Mouse (Mus musculus): ENCODE measurements around the gene Dicer1.

Gene Dicer1

GRCm38 (mm10) chr12:104751814-104752765 lies at the start of gene Dicer1:
Gene Dicer1, minus strand, starts transcription at chr12:104751952.
- CTCF ChIA-PET: no interaction called here

DNA sequence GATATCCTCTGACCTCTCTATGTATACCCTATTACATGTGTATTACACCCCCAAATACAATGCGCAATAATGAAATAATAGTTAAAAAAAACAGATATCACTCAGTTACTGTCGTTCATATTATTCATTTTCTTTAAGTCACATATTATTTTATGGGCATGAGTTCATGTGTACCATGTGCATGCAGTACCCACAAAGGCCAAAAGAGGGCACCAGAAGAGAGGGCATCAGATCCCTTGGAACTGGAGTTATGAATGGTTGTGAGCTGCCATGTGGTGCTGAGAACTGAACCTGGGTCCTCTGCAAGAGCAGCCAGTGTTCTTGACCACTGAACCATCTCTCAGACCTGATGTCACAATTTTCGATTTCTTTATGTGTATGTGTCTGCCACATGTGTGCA lies 47.6 kb upstream of the Dicer1 start:
- CTCF ChIA-PET: no interaction called here

- CTCF ChIA-PET: no interaction called here
These were observed 46.2 kb upstream of the Dicer1 start for GRCm38 (mm10) chr12:104797905-104798304.

- CTCF ChIA-PET: no interaction called here
These were observed 45.1 kb upstream of the Dicer1 start for GRCm38 (mm10) chr12:104796635-104797378.

- CTCF ChIA-PET: no interaction called here
These were observed 43.2 kb upstream of the Dicer1 start for GRCm38 (mm10) chr12:104794957-104795356.

DNA sequence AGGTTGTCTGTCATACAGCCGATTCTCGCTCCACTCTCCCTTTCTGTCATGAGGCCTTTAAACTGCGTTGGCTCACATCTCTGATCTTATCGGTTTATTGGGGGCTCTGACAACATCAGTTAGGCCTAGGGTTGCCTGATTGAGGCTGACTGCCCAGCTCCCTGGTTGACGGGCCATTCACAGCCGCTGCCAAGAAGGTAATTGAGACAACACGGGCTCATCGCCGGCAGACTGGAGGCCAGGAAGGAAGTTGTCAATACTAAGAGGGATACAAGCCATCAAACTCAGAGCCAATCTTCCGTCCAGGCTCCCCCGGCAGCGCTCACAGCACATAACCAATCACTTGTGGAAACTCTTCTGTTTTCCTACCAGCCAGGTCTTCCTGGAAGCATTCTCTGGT lies 41.7 kb upstream of the Dicer1 start:
- CTCF ChIA-PET: no interaction called here

DNA sequence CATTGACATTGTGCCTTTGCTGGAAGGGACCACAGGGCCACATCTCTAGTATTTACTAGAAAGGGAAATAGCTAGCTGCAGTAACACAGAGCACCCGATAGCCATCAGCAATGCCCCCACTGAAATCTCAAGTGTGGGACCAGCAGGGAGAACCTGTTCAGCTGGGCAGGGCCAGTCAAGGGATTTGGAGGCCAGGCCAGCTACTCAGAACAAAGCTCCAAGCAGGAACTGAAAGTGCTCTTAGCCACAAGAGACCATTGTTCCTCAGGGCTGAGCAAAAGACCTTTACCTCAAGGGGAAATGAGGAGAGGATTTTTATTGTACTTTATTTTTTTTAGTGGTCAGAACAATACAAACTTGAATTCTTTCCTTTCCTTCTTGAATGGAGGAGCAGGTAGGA lies 25.9 kb upstream of the Dicer1 start:
- CTCF ChIA-PET: no interaction called here

DNA sequence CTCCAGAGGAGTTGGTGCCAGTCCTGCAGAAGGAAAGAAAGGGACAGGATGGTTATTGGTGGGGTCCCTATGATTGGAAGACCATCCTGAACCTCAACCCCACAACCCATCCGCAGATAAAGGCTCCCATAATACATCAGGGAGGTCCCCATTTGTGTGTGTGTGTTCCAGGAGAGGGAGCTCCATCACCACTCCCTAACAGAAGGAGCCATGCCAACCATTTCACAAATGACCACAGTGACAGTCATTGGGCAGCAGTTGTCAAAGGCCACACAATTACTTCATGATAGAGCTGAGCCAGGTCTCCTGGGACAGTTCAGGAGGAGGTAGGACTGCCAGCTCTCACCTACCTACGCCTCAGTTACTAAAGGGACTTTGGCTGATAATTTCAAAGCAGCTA lies 20.2 kb upstream of the Dicer1 start:
- CTCF ChIA-PET: no interaction called here

DNA sequence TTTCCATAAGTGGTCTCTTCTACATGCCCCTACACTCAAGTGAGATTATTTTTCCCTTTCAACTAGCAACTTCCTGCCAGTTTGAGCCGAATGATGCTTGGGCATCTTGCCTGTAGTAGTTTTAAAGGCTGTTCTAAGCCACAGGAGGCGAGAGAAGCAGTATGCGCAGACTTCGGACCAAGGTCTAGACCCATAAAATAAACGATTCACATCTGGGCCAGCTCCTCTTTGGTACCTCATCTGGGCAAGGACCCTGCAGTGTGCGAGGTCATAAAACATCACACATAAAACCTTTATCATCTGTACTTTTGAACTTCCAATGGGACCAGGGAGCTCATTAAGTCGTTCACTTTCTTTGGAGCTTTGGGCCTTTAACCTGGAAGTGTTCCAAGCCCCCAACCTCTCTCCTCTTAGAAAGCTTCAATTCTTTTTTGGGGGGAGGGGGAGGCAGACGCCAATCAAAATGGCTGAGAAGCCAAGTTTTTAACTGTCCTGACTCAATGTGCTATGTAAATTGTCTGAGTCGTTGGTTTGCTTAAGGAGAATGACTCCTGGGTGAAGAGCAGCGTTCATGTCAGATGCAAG lies 17.5 kb upstream of the Dicer1 start:
- CTCF ChIA-PET: no interaction called here

DNA sequence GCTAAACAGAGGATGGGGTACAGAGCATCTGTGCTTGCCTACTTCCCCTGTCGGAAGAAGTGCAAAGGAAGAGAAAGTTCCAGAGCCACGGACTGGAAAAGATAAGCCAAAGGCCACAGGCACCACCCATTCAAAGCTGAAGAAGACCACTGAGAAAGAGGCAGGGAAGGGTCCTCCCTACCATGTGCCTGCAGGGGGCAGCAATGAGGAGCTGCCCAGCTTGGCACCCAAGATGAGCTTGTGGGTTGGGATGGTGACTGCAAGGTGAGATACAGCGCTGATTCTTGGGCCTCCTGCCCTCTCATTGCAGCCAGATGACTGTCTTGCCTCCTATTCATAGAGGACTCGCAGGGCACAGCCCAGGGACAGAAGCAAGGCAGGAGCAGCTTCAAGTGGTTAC lies 15.4 kb upstream of the Dicer1 start:
- CTCF ChIA-PET: interaction anchor here (0.8 kb wide), 1 partner anchor 173 kb away, joined by 3 read pairs; no protein-coding TSS in a partner anchor

DNA sequence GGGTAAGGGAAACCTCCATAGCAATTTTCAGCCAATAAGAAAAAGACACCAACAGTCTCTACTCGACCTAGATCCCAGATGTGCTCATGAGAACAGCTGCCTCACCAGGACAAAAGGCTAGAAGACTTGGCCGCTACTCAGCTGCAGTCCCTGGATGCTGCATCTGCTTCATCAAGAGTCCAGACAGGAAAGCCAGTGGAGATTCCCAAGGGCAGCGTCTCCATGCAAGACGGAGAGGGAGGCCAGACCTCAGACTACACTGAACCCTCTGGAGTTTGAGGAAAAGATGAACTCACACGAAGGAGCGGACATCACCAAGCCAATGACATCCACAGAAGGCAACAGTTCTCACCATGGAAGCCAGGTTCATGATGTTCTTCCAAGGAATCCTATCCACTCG lies 14.0 kb upstream of the Dicer1 start:
- CTCF ChIA-PET: no interaction called here

DNA sequence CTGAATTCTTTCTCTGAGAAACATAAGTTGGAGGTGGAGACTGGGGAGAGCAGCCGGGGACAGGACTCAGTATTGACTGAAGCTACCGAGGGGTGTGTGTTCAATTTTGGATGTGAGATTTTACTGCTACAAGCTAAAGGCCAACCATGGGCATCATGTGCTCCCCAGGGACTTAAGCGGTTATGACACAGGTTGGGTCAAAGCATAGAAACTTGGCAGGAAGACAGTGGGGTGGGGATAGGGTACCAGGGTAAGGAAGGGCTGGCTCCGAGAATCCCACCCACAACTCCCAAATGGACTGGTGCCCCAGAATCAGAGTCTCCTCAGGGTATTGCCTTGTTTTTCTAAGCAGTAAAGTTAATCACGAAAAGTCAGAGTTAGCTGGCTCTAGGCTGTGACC lies 13.4 kb upstream of the Dicer1 start:
- CTCF ChIA-PET: no interaction called here

DNA sequence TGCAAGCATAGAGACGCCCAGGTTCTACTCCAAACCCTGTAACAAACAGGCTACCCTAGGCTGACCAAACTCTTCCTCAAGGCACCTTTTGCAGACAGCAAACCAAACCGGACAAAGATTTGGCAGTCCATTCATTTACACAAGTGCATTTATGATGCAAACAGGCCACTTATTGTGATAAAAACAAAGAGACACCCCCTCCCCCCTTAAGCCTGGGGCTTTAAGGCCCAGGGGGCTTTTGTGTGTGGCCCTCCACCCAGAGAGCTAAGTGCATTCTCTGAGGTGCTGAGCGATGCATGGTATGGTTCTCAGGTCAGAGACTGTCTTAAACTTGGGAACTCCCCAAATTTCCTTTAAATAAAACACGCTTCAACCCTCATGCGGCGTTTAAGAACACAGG lies 12.2 kb upstream of the Dicer1 start:
- CTCF ChIA-PET: no interaction called here

DNA sequence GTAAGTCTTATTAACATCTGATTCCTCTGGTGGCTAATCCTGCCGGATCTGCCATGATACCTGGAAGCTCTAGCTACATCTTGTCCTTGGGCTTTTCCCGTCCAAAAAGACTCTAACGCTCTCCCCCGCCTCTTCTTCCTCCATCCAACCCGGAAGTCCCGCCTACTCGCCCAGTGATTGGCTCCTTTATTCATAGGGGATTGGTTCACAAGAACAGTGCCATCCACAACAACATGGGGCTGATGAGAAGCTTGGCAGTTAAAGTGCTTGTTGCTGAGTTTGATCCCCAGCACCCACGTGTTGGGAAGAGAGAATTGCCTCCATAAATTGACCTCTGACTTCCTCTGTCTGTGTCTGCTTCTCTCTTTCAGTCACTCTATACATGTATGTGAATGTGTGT lies 9.7 kb upstream of the Dicer1 start:
- CTCF ChIA-PET: no interaction called here

- CTCF ChIA-PET: no interaction called here
These were observed 6.3 kb upstream of the Dicer1 start for GRCm38 (mm10) chr12:104758066-104758465.

DNA sequence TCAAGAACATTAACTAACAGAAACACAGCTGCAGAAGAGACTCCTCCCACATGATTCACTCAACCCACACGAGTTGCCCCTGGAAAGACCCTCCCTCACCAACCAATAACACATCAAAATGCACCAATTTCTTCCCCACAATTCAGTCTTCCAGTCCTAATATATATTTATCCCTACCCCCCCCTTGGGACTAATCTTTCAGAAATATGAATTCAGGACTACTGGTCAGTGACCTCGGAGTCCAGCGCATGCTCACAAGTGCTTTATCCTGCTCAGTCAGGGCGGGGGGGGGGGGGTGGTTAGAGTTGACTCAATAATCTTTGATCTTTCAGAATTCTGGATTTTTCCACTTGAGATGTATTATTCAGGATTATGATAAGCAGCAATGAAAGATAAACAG lies 1.9 kb upstream of the Dicer1 start:
- CTCF ChIA-PET: interaction anchor here (0.7 kb wide), 1 partner anchor 172 kb away, joined by 4 read pairs; no protein-coding TSS in a partner anchor

DNA sequence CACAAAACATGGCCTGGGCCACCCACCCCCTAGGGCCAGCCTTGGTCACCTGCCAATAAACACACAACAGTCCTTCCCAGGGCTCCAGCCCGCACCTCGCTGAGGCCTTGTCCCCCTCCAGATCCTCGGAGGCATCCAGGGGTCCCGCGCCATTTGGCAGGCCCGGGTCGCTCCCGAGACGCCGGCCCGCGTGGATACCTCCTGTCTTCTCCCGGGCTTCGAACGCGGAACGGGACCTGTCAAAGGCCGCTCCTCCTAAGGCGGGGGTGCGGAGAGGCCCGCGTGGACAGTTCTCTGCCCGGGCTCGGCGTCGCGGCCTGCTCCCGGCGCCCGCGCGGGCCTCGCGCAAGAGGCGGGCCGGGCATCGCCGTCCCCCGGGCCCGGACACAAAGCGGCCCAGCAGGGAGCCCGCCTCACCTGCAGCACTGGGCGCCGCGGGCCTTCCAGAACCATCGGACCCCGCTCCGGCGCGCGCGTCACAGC lies 380 bp downstream of the Dicer1 start:
- CTCF ChIA-PET: no interaction called here

DNA sequence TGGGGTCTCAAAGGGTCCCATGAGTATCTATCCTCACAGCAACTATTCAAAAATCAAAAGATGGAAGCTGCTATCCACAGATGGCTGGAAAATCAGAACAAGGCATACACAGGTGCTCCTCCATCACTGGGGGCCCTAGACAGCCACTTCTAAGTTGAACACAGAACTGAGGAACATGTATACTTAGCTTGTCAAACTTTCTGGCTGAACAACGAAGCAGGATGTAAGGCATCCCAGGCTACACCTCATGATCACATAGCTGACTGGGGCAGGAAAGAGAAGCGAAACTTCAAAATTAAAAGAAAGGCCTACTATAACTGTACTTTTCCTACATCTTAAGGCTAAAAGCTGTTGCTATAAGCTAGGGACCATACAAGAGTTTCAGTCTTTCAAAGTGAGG lies 2.8 kb downstream of the Dicer1 start:
- CTCF ChIA-PET: no interaction called here

DNA sequence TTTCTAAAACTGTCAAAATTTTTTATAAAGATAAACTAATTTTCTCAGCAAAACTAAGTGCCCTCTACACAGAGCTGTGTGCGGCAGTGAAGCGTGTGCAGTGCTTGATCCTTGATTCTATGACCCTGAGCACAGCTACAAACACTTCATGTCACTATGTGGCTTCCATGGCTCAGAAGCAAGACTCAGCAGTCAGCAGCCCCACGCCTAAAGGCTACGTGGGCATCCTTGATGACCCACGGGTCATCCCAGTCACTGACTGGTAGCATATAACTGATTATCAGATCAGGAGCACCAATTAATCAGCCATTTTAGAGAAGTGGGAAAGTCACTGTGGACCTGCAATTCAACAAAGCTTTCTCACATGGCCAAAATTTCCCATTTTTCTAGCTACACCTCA lies 4.5 kb downstream of the Dicer1 start:
- CTCF ChIA-PET: no interaction called here

DNA sequence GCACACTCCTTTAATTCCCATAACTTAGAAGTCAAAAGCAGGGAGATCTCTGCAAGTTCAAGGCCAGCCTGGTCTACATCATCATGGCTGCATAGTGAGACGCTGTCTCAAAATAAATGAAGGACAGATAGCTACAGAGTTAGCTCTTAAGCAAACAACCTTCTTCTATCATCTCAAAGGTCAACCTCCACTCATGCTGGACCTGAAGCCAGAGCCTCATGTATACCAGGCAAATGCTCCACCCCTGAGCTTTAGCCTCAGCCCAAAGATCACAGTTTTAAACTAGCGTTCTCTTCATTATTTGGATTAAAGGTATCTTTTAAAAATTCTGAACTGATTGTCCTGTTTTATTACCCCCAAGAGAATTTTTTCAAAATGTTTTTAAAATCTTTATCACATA lies 5.2 kb downstream of the Dicer1 start:
- CTCF ChIA-PET: interaction anchor here (0.7 kb wide), 1 partner anchor 15 kb away, joined by 6 read pairs; no protein-coding TSS in a partner anchor

DNA sequence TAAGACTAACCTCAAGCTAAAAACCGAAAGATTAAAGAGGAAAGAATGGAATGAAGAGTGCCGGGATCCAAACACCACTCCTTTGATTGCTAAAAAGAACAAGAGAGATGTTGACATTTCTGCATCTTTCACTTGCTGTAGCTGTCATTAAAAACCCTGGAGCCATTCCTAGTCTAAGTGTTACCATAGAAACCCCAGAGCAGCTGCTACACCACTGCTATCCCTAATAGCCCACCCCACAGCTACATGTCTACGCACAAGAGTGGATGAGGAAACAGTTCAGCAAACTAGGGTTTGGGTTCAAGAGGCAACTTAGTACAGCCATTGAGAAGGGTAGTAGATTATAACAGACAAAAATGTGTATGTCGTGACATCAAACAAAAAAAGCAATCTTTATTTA lies 8.1 kb downstream of the Dicer1 start:
- CTCF ChIA-PET: no interaction called here

- CTCF ChIA-PET: no interaction called here
These were observed 9.5 kb downstream of the Dicer1 start for GRCm38 (mm10) chr12:104742247-104742646.

All from spleen, embryonic (tissue).